Mouse (Mus musculus): ENCODE measurements at regions not wholly inside any gene's neighbourhood (a gene's known extent, or its start where the extent isn't known, plus 50 kb on each side); places are given as distances from the start of the nearest gene placed in this dataset.

- WGBS, result 62% methylated on average over 4 of the region's 4 CpGs
- Histone ChIP-seq H3K4me3 (ENCODE audit: low read depth, low read length) (no peak overlapping the region), H3K36me3 (ENCODE audit: insufficient read depth, low read length) (no peaks in the 10 kb centered on the region), H3K4me1 (ENCODE audit: insufficient read depth, low read depth, low read length) (no peaks in the 10 kb centered on the region), H3K27ac (ENCODE audit: low read length) (no peak overlapping the region), H3K9me3 (ENCODE audit: low read length) (no peaks in the 10 kb centered on the region), H3K27me3 (replicated peaks; ENCODE audit: insufficient read depth, low read length) (no peaks in the 10 kb centered on the region), H3K9ac (replicated peaks; ENCODE audit: low read depth) (no peak overlapping the region), H3K4me2 (replicated peaks; ENCODE audit: low read depth, low read length) (no peak overlapping the region)
- DNase-seq (ENCODE audit: low spot score) (no peak), ATAC-seq (no peak)
- no peak for TF ChIP-seq EP300 (IDR thresholded peaks at IDR 0.05)
These were observed 102.8 kb upstream of the Otud7a start for GRCm38 (mm10) chr7:63341716-63342115.

- ATAC-seq (no peak), DNase-seq (ENCODE audit: low spot score) (no peak)
- Histone ChIP-seq H3K4me1 (ENCODE audit: insufficient read depth, low read depth, low read length) (no peaks in the 10 kb centered on the region), H3K27me3 (replicated peaks; ENCODE audit: insufficient read depth, low read length) (no peaks in the 10 kb centered on the region), H3K9me3 (ENCODE audit: low read length) (no peaks in the 10 kb centered on the region), H3K4me2 (replicated peaks; ENCODE audit: low read depth, low read length) (no peak overlapping the region), H3K27ac (ENCODE audit: low read length) (no peak overlapping the region), H3K4me3 (ENCODE audit: low read depth, low read length) (no peak overlapping the region), H3K9ac (replicated peaks; ENCODE audit: low read depth) (no peak overlapping the region), H3K36me3 (ENCODE audit: insufficient read depth, low read length) (no peaks in the 10 kb centered on the region)
- WGBS, result 29% methylated on average over 11 of the region's 11 CpGs
- TF ChIP-seq EP300 (IDR thresholded peaks at IDR 0.05) (no peak), CTCF (IDR thresholded peaks at IDR 0.05) (peak; percentile 33)
These were observed 98.7 kb upstream of the Otud7a start for GRCm38 (mm10) chr7:63345671-63346392.

GRCm38 (mm10) chr7:63346393-63346730 lies 98.2 kb upstream of the Otud7a start:
- Histone ChIP-seq H3K4me1 (ENCODE audit: insufficient read depth, low read depth, low read length) (no peaks in the 10 kb centered on the region), H3K4me2 (replicated peaks; ENCODE audit: low read depth, low read length) (no peak overlapping the region), H3K27me3 (replicated peaks; ENCODE audit: insufficient read depth, low read length) (no peaks in the 10 kb centered on the region), H3K36me3 (ENCODE audit: insufficient read depth, low read length) (no peaks in the 10 kb centered on the region), H3K4me3 (ENCODE audit: low read depth, low read length) (no peak overlapping the region), H3K27ac (ENCODE audit: low read length) (no peak overlapping the region), H3K9ac (replicated peaks; ENCODE audit: low read depth) (no peak overlapping the region), H3K9me3 (ENCODE audit: low read length) (no peaks in the 10 kb centered on the region)
- no peak for DNase-seq (ENCODE audit: low spot score)
- ATAC-seq, result no peak
- 81% methylated on average over 2 of the region's 2 CpGs for WGBS
- TF ChIP-seq EP300 (IDR thresholded peaks at IDR 0.05) (no peak), CTCF (IDR thresholded peaks at IDR 0.05) (no peak)
